Mouse (Mus musculus) kidney, postnatal 4 days (tissue): ENCODE data around the gene Glrx.
A peak's percentile ranks its signal among the peaks of the same experiment; 100 is the strongest.
"Not testable (repeated sequence)": the region's sequence is repeated elsewhere in the genome, so short reads cannot be mapped to it uniquely, and the experiment has no call there.

Experiments used
- DNase-seq, 2 experiments: peaks; one replicate each; pipeline ENCODE4 v3.0.0; 2021; ENCODE audit warnings: mixed read lengths in 2 of 2

Glrx gene

GRCm38 (mm10) chr13:75839719-75840481 is at the start of gene Glrx:
Gene Glrx (plus strand): TSS chr13:75839868.
- peak; percentile 74 to 85 for DNase-seq

GRCm38 (mm10) chr13:75790550-75791205 is 49.0 kb upstream of the Glrx start:
- no peak for DNase-seq

- no peak for DNase-seq
Observed at GRCm38 (mm10) chr13:75793863-75794629, 45.6 kb upstream of the Glrx start.

- DNase-seq = peak; percentile 92 to 94
Observed at GRCm38 (mm10) chr13:75797369-75798141, 42.1 kb upstream of the Glrx start.

- DNase-seq = peak in 1 of 2 experiments; percentile 15
Observed at GRCm38 (mm10) chr13:75798413-75799302, 41.0 kb upstream of the Glrx start.

GRCm38 (mm10) chr13:75799421-75799820 is 40.2 kb upstream of the Glrx start:
- DNase-seq = no peak

- DNase-seq = no peak
Observed at GRCm38 (mm10) chr13:75807969-75808368, 31.7 kb upstream of the Glrx start.

GRCm38 (mm10) chr13:75809957-75810356 is 29.7 kb upstream of the Glrx start:
- no peak for DNase-seq

GRCm38 (mm10) chr13:75817183-75817582 is 22.5 kb upstream of the Glrx start:
- no peak for DNase-seq

- DNase-seq = no peak
Observed at GRCm38 (mm10) chr13:75818486-75818885, 21.2 kb upstream of the Glrx start.

- no peak for DNase-seq
Observed at GRCm38 (mm10) chr13:75818945-75819706, 20.5 kb upstream of the Glrx start.

GRCm38 (mm10) chr13:75819898-75820297 is 19.8 kb upstream of the Glrx start:
- no peak for DNase-seq

- not testable (repeated sequence) for DNase-seq
Observed at GRCm38 (mm10) chr13:75822366-75822765, 17.3 kb upstream of the Glrx start.

- DNase-seq = no peak
Observed at GRCm38 (mm10) chr13:75823201-75823600, 16.5 kb upstream of the Glrx start.

GRCm38 (mm10) chr13:75824611-75825319 is 14.9 kb upstream of the Glrx start:
- DNase-seq = no peak

GRCm38 (mm10) chr13:75825388-75825787 is 14.3 kb upstream of the Glrx start:
- no peak for DNase-seq

GRCm38 (mm10) chr13:75830708-75831107 is 9.0 kb upstream of the Glrx start:
- no peak for DNase-seq

- no peak for DNase-seq
Observed at GRCm38 (mm10) chr13:75831710-75832109, 8.0 kb upstream of the Glrx start.

- no peak for DNase-seq
Observed at GRCm38 (mm10) chr13:75832697-75833096, 7.0 kb upstream of the Glrx start.

- peak; percentile 63 to 73 for DNase-seq
Observed at GRCm38 (mm10) chr13:75833499-75833898, 6.2 kb upstream of the Glrx start.
